Mouse (Mus musculus) brain, embryonic 14.5 days (tissue): ENCODE results near the gene Tenm2.

Experiments
- CTCF ChIP-seq: fragments of 200-500 bp; IDR thresholded peaks from 2 replicates; pipeline ENCODE4 v1.5.1; 2012; ENCODE audit warnings: inconsistent platforms, mild to moderate bottlenecking, moderate library complexity, borderline replicate concordance; ENCODE audit not compliant: insufficient read depth, insufficient read length; ENCODE audit errors: extremely low read depth
- POLR2A ChIP-seq: fragments of 200-500 bp; IDR thresholded peaks from 2 replicates; pipeline ENCODE4 v1.6.1; 2012; ENCODE audit warnings: mild to moderate bottlenecking, inconsistent platforms, borderline replicate concordance; ENCODE audit not compliant: poor library complexity, insufficient read depth, insufficient read length, severe bottlenecking; ENCODE audit errors: extremely low read depth

DNA sequence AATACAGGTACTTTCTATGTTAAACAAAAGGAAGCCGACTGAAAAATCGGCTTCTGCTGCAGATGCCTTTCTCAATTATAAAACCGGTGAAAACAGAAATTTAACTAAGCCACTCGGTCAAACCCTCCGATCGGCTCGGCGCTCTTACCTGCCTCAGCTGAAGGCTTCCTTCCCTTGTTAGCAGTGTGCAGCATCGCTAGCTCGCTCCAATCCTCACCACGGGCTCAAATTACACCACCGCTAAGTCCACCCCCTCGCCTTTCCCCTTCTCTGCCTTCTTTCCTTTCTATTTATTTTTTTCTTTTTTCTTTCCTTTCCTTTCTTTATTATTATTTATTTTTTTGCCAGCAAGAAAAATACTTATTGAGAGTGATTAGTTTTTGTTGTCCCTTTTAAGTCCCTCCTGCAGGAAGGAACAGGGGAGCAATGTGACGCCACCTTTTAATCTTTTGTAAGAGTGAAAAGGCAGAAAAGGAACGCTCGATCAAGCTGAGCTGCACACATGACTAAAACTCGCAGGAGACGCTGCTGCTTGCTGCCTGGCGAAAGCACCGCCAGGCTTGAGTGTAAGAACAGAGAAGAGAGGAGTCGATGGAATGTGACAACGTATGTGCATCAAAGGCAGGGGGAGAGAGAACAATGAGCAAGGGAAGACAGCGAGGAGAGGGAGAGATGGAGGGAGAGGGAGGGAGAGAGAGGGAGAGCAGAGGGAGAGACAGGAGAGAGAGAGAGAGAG lies 558.3 kb downstream of the Tenm2 start:
- TF ChIP-seq CTCF (peak; percentile 11; the same call in 1 of the 2 replicates), POLR2A (no peak; the same call in 1 of the 2 replicates)
